8 mouse cellular contexts compared by ENCODE assay signal in the genomic region with DNA sequence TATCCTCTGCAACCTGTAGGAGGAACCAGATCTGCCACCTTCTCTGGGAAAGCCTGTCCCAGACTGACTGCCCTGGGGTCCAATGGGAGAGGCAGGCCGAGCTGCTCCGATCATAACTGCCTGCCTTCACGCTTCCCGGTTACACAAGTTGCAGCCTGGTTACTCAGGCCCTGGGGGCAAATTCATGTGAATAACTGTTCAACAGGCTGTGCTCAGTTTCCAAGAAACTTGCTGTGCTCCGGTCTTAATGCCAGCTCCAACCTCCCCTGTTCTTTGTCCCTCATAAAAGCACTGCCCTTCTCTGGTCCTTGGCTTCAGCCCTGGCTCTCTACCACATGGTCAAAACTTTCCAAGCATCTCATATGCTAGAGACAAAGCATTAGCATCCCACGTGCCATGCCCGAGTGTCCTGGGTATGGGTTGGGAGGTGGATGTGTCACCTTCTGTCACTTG. TPM values are rescaled to one million over a fixed set of nuclear protein-coding genes. Genes with fewer than 3 reads are reported as not detected.
DNase-seq lines count a peak whose midpoint lies in the region; ATAC-seq lines count a peak whose summit lies in the region.

No protein-coding gene starts in this region.

- intact Hi-C loops in heart, postnatal 25 days (cut with DNase I): no loop called here

- no peaks in the 10 kb centered on the region for H3K27me3 ChIP-seq in embryonic facial prominence, embryonic 13.5 days
- no peaks in the 10 kb centered on the region for H3K27me3 ChIP-seq in hindbrain, embryonic 11.5 days (ENCODE audit: control insufficient read depth, insufficient read depth, low read length)
- H3K27me3 ChIP-seq in limb, embryonic 13.5 days: no peaks in the 10 kb centered on the region

- no peak overlapping the region for H3K4me2 ChIP-seq in embryonic facial prominence, embryonic 13.5 days
- H3K4me2 ChIP-seq in hindbrain, embryonic 11.5 days (replicated peaks; ENCODE audit: low read depth, low read length): no peak overlapping the region
- peak overlapping the region; percentile 21; the same call in 1 of the 2 replicates for H3K4me2 ChIP-seq in limb, embryonic 13.5 days (replicated peaks)

- H3K9ac ChIP-seq in embryonic facial prominence, embryonic 13.5 days: peak overlapping the region; percentile 17; the same call in 1 of the 2 replicates
- 0 out of 2 replicates have a peak overlapping the region, but pooled peaks have one; percentile 25 for H3K9ac ChIP-seq in hindbrain, embryonic 11.5 days (ENCODE audit: low read depth, low read length)
- no peak overlapping the region for H3K9ac ChIP-seq in limb, embryonic 13.5 days

- H3K9me3 ChIP-seq in embryonic facial prominence, embryonic 13.5 days: no peaks in the 10 kb centered on the region
- H3K9me3 ChIP-seq in hindbrain, embryonic 11.5 days (ENCODE audit: control insufficient read depth, low read length): no peaks in the 10 kb centered on the region
- H3K9me3 ChIP-seq in limb, embryonic 13.5 days: peaks cover 7% of the 10 kb centered on the region; the same call in 1 of the 2 replicates

- peak; percentile 96 for DNase-seq in heart, adult 11 months
- no peak for DNase-seq in heart, postnatal 25 days (ENCODE audit: low spot score)
- peak; percentile 54 for DNase-seq in hindbrain, embryonic 11.5 days (ENCODE audit: low spot score)
- DNase-seq in spleen, adult 12 weeks (ENCODE audit: low spot score): no peak
- DNase-seq in layer of hippocampus, postnatal 25 days (ENCODE audit: extremely low spot score in 1 of 2, low spot score in 1 of 2): no peak
- no peak for DNase-seq in cerebellum, adult 9-11 months

- no peak overlapping the region for H3K4me3 ChIP-seq in embryonic facial prominence, embryonic 13.5 days
- no peak overlapping the region for H3K4me3 ChIP-seq in hindbrain, embryonic 11.5 days (ENCODE audit: low read depth, low read length)
- H3K4me3 ChIP-seq in limb, embryonic 13.5 days: no peak overlapping the region

- 0 out of 2 replicates have a peak, but pooled peaks have one; percentile 50 for ATAC-seq in embryonic facial prominence, embryonic 13.5 days (ENCODE audit: insufficient number of reproducible peaks, insufficient read depth, low FRiP score, low TSS enrichment, low read depth)
- ATAC-seq in hindbrain, embryonic 11.5 days (ENCODE audit: low FRiP score): peak; percentile 59
- ATAC-seq in limb, embryonic 13.5 days (ENCODE audit: low FRiP score, low read depth): peak; percentile 65; the same call in 1 of the 2 replicates

- WGBS in embryonic facial prominence, embryonic 13.5 days: 22% methylated on average over 7 of the region's 7 CpGs
- 55% methylated on average over 7 of the region's 7 CpGs for WGBS in hindbrain, embryonic 11.5 days
- WGBS in limb, embryonic 13.5 days: 32% methylated on average over 7 of the region's 7 CpGs

- peak overlapping the region; percentile 72 for H3K27ac ChIP-seq in embryonic facial prominence, embryonic 13.5 days
- H3K27ac ChIP-seq in hindbrain, embryonic 11.5 days (ENCODE audit: low read depth, low read length): peak overlapping the region; percentile 13; the same call in 1 of the 2 replicates
- H3K27ac ChIP-seq in limb, embryonic 13.5 days: peak overlapping the region; percentile 70

- peaks cover 29% of the 10 kb centered on the region for H3K36me3 ChIP-seq in embryonic facial prominence, embryonic 13.5 days
- H3K36me3 ChIP-seq in hindbrain, embryonic 11.5 days (ENCODE audit: control insufficient read depth, insufficient read depth, low read length): 0 out of 2 replicates have a peak, but pooled peaks cover 2% of the 10 kb centered on the region
- peaks cover 30% of the 10 kb centered on the region for H3K36me3 ChIP-seq in limb, embryonic 13.5 days

- H3K4me1 ChIP-seq in embryonic facial prominence, embryonic 13.5 days: peaks cover 28% of the 10 kb centered on the region
- H3K4me1 ChIP-seq in hindbrain, embryonic 11.5 days (replicated peaks; ENCODE audit: control insufficient read depth, insufficient read depth, low read length): peaks cover 4% of the 10 kb centered on the region; the same call in 1 of the 2 replicates
- H3K4me1 ChIP-seq in limb, embryonic 13.5 days: peaks cover 49% of the 10 kb centered on the region

RNA-seq across cellular contexts. Expression of a gene that starts 32.3 kb away (rescaled TPM):
- total RNA-seq in heart, postnatal 25 days (2021): 100 to 1,000 TPM; 660 to 766 TPM
- polyA plus RNA-seq in embryonic facial prominence, embryonic 13.5 days (2015; fragmentation: Nextera tagmentation; extraction: Ambion mirVana): 61.7 and 65.4 TPM in 2 replicates
- 89.9 and 93.0 TPM in 2 replicates for polyA plus RNA-seq in hindbrain, embryonic 11.5 days (2014; fragmentation: Nextera tagmentation; extraction: Ambion mirVana)
- polyA plus RNA-seq in limb, embryonic 13.5 days (2015; fragmentation: Nextera tagmentation; extraction: Ambion mirVana): 59.6 and 63.5 TPM in 2 replicates
- 100 to 1,000 TPM; 496 to 507 TPM for total RNA-seq in layer of hippocampus, postnatal 25 days (2021)

Comparison
In these comparisons a context has a peak if more than half of its experiments do, and no peak if none do; other contexts are left out.
1. DNase-seq: peak in heart, adult 11 months (single experiment) and hindbrain, embryonic 11.5 days (single experiment); none in heart, postnatal 25 days (single experiment), spleen, adult 12 weeks (single experiment), layer of hippocampus, postnatal 25 days (0 of 2) and cerebellum, adult 9-11 months (single experiment).
2. H3K27ac ChIP-seq: peak in every context shown above with its lines; median percentile 72 in embryonic facial prominence, embryonic 13.5 days; 70 in limb, embryonic 13.5 days; 13 in hindbrain, embryonic 11.5 days.
3. Peak in every context shown above with its lines, with median percentiles within 50 percentile points of each other: ATAC-seq.